Mouse (Mus musculus): ENCODE data around the gene Popdc2.

Popdc2 gene

GRCm38 (mm10) chr16:38354185-38354913 lies 7.7 kb upstream of the Popdc2 start:
- DNase-seq (ENCODE audit: low read depth), result no peak

- no peak for DNase-seq (ENCODE audit: low read depth)
Observed at GRCm38 (mm10) chr16:38358256-38358812, 3.7 kb upstream of the Popdc2 start.

- DNase-seq (ENCODE audit: low read depth), result no peak
Observed at GRCm38 (mm10) chr16:38359241-38359640, 2.8 kb upstream of the Popdc2 start.

- no peak for DNase-seq (ENCODE audit: low read depth)
Observed at GRCm38 (mm10) chr16:38359857-38360256, 2.2 kb upstream of the Popdc2 start.

GRCm38 (mm10) chr16:38360317-38360716 lies 1.7 kb upstream of the Popdc2 start:
- no peak for DNase-seq (ENCODE audit: low read depth)

- no peak for DNase-seq (ENCODE audit: low read depth)
Observed at GRCm38 (mm10) chr16:38362493-38363255, 665 bp downstream of the Popdc2 start.

GRCm38 (mm10) chr16:38363256-38363595 lies 1.2 kb downstream of the Popdc2 start:
- DNase-seq (ENCODE audit: low read depth), result no peak

- DNase-seq (ENCODE audit: low read depth), result no peak
Observed at GRCm38 (mm10) chr16:38363657-38364056, 1.6 kb downstream of the Popdc2 start.

- no peak for DNase-seq (ENCODE audit: low read depth)
Observed at GRCm38 (mm10) chr16:38365390-38365789, 3.4 kb downstream of the Popdc2 start.

GRCm38 (mm10) chr16:38366231-38366630 lies 4.2 kb downstream of the Popdc2 start:
- DNase-seq (ENCODE audit: low read depth), result no peak

GRCm38 (mm10) chr16:38368336-38368735 lies 6.3 kb downstream of the Popdc2 start:
- no peak for DNase-seq (ENCODE audit: low read depth)

GRCm38 (mm10) chr16:38369000-38369399 lies 7.0 kb downstream of the Popdc2 start:
- DNase-seq (ENCODE audit: low read depth), result no peak

GRCm38 (mm10) chr16:38369431-38369830 lies 7.4 kb downstream of the Popdc2 start:
- no peak for DNase-seq (ENCODE audit: low read depth)

GRCm38 (mm10) chr16:38369992-38370484 lies 8.0 kb downstream of the Popdc2 start:
- no peak for DNase-seq (ENCODE audit: low read depth)

GRCm38 (mm10) chr16:38370633-38371374 lies 8.8 kb downstream of the Popdc2 start:
- no peak for DNase-seq (ENCODE audit: low read depth)

- no peak for DNase-seq (ENCODE audit: low read depth)
Observed at GRCm38 (mm10) chr16:38371705-38372296, 9.8 kb downstream of the Popdc2 start.

- DNase-seq (ENCODE audit: low read depth), result no peak
Observed at GRCm38 (mm10) chr16:38372876-38373275, 10.9 kb downstream of the Popdc2 start.

- DNase-seq (ENCODE audit: low read depth), result no peak
Observed at GRCm38 (mm10) chr16:38373439-38373838, 11.4 kb downstream of the Popdc2 start.

GRCm38 (mm10) chr16:38373941-38374340 lies 11.9 kb downstream of the Popdc2 start:
- no peak for DNase-seq (ENCODE audit: low read depth)

- no peak for DNase-seq (ENCODE audit: low read depth)
Observed at GRCm38 (mm10) chr16:38374379-38375140, 12.6 kb downstream of the Popdc2 start.

- no peak for DNase-seq (ENCODE audit: low read depth)
Observed at GRCm38 (mm10) chr16:38375182-38375581, 13.2 kb downstream of the Popdc2 start.

Measured in c-Kit-positive CD71-negative TER-119-negative erythroid progenitor cells, embryonic 14.5 days (primary cell).